ENCODE assay signal across 21 mouse cellular contexts in the genomic region with DNA sequence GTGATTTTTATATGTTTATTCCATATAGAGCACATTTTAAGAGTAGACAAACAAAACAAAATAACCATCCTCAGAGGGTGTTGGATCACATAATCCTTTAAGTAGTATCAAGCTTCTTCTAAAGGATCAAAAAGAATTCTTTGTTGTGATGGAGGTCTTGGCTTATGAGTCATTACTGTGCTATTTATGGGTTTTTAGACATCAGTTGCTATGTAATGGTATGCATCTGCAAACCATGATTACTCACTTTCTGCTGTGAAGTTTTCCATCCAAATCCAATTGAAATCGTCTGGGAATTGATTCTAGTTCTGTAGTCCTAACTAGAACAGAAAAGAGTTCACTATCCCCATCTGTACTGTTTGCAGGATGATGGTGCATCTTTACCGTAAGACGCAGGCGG. TPM values are rescaled to one million over a fixed set of nuclear protein-coding genes. Genes with fewer than 3 reads are reported as not detected.
"Had no signal": no experiment of that assay in that cellular context is flagged by ENCODE, and none has a peak within 500 bp of the region (broad histone marks: within the 10 kb centered on the region; RNA-seq: fewer than 3 reads in every experiment).

No protein-coding gene starts in this region.

- H3K27me3 ChIP-seq: liver, embryonic 13.5 days; midbrain, embryonic 12.5 days; neural tube, embryonic 13.5 days; stomach, embryonic 15.5 days had no signal

- H3K9ac ChIP-seq: liver, embryonic 13.5 days; midbrain, embryonic 12.5 days; neural tube, embryonic 13.5 days; stomach, embryonic 15.5 days had no signal

- H3K4me3 ChIP-seq: layer of hippocampus, adult 2 months; liver, embryonic 13.5 days; midbrain, embryonic 12.5 days; myocyte; neural tube, embryonic 13.5 days; stomach, embryonic 15.5 days had no signal

- H3K4me2 ChIP-seq: liver, embryonic 13.5 days; midbrain, embryonic 12.5 days; neural tube, embryonic 13.5 days; stomach, embryonic 15.5 days had no signal

- H3K36me3 ChIP-seq: liver, embryonic 13.5 days; midbrain, embryonic 12.5 days; neural tube, embryonic 13.5 days; stomach, embryonic 15.5 days had no signal

- DNase-seq: kidney, postnatal 25 days; layer of hippocampus, adult 9-11 months; liver, embryonic 13.5 days; lung, adult 2 months; lung, postnatal 14 days; retina, postnatal 1 day; right cerebral cortex, postnatal 25 days; spleen, adult 18-20 months; thymus, adult 18-20 months; thymus, postnatal 36 days had no signal

- H3K4me1 ChIP-seq: liver, embryonic 13.5 days; midbrain, embryonic 12.5 days; neural tube, embryonic 13.5 days; stomach, embryonic 15.5 days had no signal

- H3K27ac ChIP-seq: kidney, postnatal 0 days; layer of hippocampus, adult 2 months; liver, embryonic 13.5 days; macrophage; midbrain, embryonic 12.5 days; neural tube, embryonic 13.5 days; stomach, embryonic 15.5 days had no signal

- H3K9me3 ChIP-seq: liver, embryonic 13.5 days; midbrain, embryonic 12.5 days; neural tube, embryonic 13.5 days; stomach, embryonic 15.5 days had no signal

- ATAC-seq: midbrain, embryonic 16.5 days had no signal

RNA-seq across cellular contexts. Expression of gene Slc5a8, which starts 35.8 kb away (rescaled TPM):
- polyA plus RNA-seq: limb, embryonic 11.5 days; liver, embryonic 13.5 days; liver, embryonic 16.5 days; macrophage; myocyte; neural tube, embryonic 13.5 days; testis, adult 2 months had no signal
